Mouse (Mus musculus) embryo, embryonic 9.5 days (tissue): ENCODE results near the gene Gm34653.
A peak's percentile ranks its signal among the peaks of the same experiment; 100 is the strongest.
"Not testable (repeated sequence)": the region's sequence is repeated elsewhere in the genome, so short reads cannot be mapped to it uniquely, and the experiment has no call there.

Experiments used
- DNase-seq: peaks from one replicate; pipeline ENCODE4 v3.0.0-alpha.2; 2017; ENCODE audit errors: extremely low spot score

The Gm34653 gene

GRCm38 (mm10) chr2:34832766-34833457 lies at the start of gene Gm34653:
Gene Gm34653, plus strand, starts transcription at chr2:34833007.
- DNase-seq: not testable (repeated sequence)

- DNase-seq: no peak
These were observed 49.5 kb upstream of the Gm34653 start for GRCm38 (mm10) chr2:34783064-34784020.

- DNase-seq: peak; percentile 44
These were observed 48.7 kb upstream of the Gm34653 start for GRCm38 (mm10) chr2:34784085-34784484.

GRCm38 (mm10) chr2:34790282-34790681 lies 42.5 kb upstream of the Gm34653 start:
- no peak for DNase-seq

GRCm38 (mm10) chr2:34792543-34792942 lies 40.3 kb upstream of the Gm34653 start:
- not testable (repeated sequence) for DNase-seq

GRCm38 (mm10) chr2:34794511-34794910 lies 38.3 kb upstream of the Gm34653 start:
- no peak for DNase-seq

GRCm38 (mm10) chr2:34795426-34795825 lies 37.4 kb upstream of the Gm34653 start:
- DNase-seq: no peak

- DNase-seq: peak; percentile 87
These were observed 33.2 kb upstream of the Gm34653 start, which contains the start of gene Rabepk for GRCm38 (mm10) chr2:34799357-34800256. Gene Rabepk, minus strand, starts transcription at chr2:34799912.

GRCm38 (mm10) chr2:34800371-34800770 lies 32.4 kb upstream of the Gm34653 start:
- no peak for DNase-seq

GRCm38 (mm10) chr2:34801516-34802482 lies 31.0 kb upstream of the Gm34653 start:
- peak; percentile 95 for DNase-seq

GRCm38 (mm10) chr2:34802565-34803245 lies 30.1 kb upstream of the Gm34653 start:
- peak; percentile 31 for DNase-seq

- DNase-seq: no peak
These were observed 29.1 kb upstream of the Gm34653 start for GRCm38 (mm10) chr2:34803746-34804145.

GRCm38 (mm10) chr2:34804172-34804571 lies 28.6 kb upstream of the Gm34653 start:
- DNase-seq: no peak

- DNase-seq: no peak
These were observed 28.0 kb upstream of the Gm34653 start for GRCm38 (mm10) chr2:34804815-34805214.

- DNase-seq: no peak
These were observed 27.4 kb upstream of the Gm34653 start for GRCm38 (mm10) chr2:34805364-34805950.

GRCm38 (mm10) chr2:34808057-34808456 lies 24.8 kb upstream of the Gm34653 start:
- DNase-seq: no peak

- no peak for DNase-seq
These were observed 23.2 kb upstream of the Gm34653 start for GRCm38 (mm10) chr2:34809568-34809967.

- DNase-seq: no peak
These were observed 22.0 kb upstream of the Gm34653 start for GRCm38 (mm10) chr2:34810775-34811174.

- DNase-seq: no peak
These were observed 20.1 kb upstream of the Gm34653 start for GRCm38 (mm10) chr2:34812706-34813105.
